Mouse (Mus musculus) kidney, embryonic 15.5 days (tissue): ENCODE results near the gene Hbs1l. TPM values are rescaled to one million over a fixed set of nuclear protein-coding genes. Genes with fewer than 3 reads are reported as not detected.

ENCODE experiments used
- ATAC-seq: fragments of 200-750 bp; cut with Nextera tagmentation; replicated peaks from 2 replicates; pipeline ENCODE4 v1.8.0; 2017; ENCODE audit warnings: moderate TSS enrichment; ENCODE audit not compliant: low FRiP score
- H3K27ac ChIP-seq: fragments of 300-500 bp; sonication (generic); 2 replicates; pipeline ENCODE4 v1.5.1; 2015; ENCODE audit warnings: mild to moderate bottlenecking, inconsistent platforms
- H3K27me3 ChIP-seq: fragments of 300-500 bp; sonication (generic); 2 replicates; pipeline ENCODE4 v1.6.1; 2015; ENCODE audit warnings: inconsistent platforms
- H3K36me3 ChIP-seq: fragments of 300-500 bp; sonication (generic); 2 replicates; pipeline ENCODE4 v1.6.1; 2015; ENCODE audit warnings: inconsistent platforms
- H3K4me1 ChIP-seq: fragments of 300-500 bp; sonication (generic); 2 replicates; pipeline ENCODE4 v1.6.1; 2015; ENCODE audit warnings: inconsistent platforms
- H3K4me2 ChIP-seq: fragments of 300-500 bp; sonication (generic); 2 replicates; pipeline ENCODE4 v1.6.1; 2015; ENCODE audit warnings: moderate library complexity, mild to moderate bottlenecking, inconsistent platforms
- H3K4me3 ChIP-seq: fragments of 300-500 bp; sonication (generic); replicated peaks from 2 replicates; pipeline ENCODE4 v1.5.1; 2015; ENCODE audit warnings: mild to moderate bottlenecking, inconsistent platforms
- H3K9ac ChIP-seq: fragments of 300-500 bp; sonication (generic); 2 replicates; pipeline ENCODE4 v1.6.1; 2015; ENCODE audit warnings: mild to moderate bottlenecking, inconsistent platforms
- H3K9me3 ChIP-seq: fragments of 300-500 bp; sonication (generic); replicated peaks from 2 replicates; pipeline ENCODE4 v1.6.1; 2016; ENCODE audit warnings: inconsistent platforms
- WGBS: fragments of 180-500 bp; shearing (Covaris S2); methylation state at CpG from one replicate; pipeline ENCODE4 v1.1.7; 2015; ENCODE audit warnings: mixed read lengths; 5-methylcytosine and 5-hydroxymethylcytosine counted together
- polyA plus RNA-seq: library from polyadenylated mRNA; unstranded; fragments of >200 nt; fragmentation: Nextera tagmentation; extraction: Ambion mirVana; gene quantifications from 2 replicates; pipeline ENCODE4 v1.2.1, GENCODE M21; 2015

The Hbs1l gene
- polyA plus RNA-seq, 1 experiment from 2014 or later = 94.7 TPM

DNA sequence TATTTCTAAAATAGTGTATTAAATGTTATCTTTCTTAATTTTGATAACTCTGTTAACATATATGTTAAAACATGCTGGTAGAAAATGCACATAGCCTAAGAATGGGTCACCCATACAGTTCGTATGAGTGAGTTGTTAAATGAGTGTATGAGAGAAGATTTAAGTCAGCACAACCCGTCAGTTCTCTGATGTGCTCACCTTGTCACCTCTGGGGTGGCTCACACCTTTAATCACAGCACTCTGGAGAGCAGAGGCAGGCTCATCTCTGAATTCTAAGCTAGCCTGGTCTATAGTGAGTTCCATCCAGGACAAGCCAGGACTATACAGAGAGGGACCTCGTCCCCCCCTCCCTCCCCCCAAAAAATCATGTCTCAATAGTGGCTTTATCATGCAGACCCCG is 22.5 kb downstream of the Hbs1l start:
- H3K9ac ChIP-seq = no peak overlapping the region
- WGBS = 89% methylated on average over 4 of the region's 4 CpGs
- no peaks in the 10 kb centered on the region for H3K27me3 ChIP-seq

DNA sequence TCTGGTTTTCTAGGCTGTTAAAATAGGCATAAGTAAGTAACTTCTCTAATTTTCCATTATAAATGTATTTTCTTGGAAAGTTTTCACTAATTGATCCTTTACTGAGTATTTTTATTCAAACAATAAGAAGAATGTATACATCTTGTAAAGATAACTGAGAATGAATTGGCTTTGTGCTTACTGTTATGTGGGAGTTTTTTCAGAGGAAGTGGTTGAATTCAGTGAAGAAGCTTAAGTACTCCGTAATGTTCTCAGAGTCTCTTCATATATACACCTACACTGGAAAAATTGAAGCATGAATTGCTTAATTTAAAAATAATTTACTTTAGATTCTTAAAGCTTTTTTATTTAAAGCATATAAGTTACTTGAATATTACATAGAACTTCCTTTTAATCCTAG is 23.2 kb downstream of the Hbs1l start:
- H3K9me3 ChIP-seq = no peaks in the 10 kb centered on the region
- peaks cover 21% of the 10 kb centered on the region for H3K36me3 ChIP-seq
- no peak overlapping the region for H3K27ac ChIP-seq
- no peak overlapping the region for H3K4me3 ChIP-seq
- H3K9ac ChIP-seq = no peak overlapping the region
- no peaks in the 10 kb centered on the region for H3K4me1 ChIP-seq
- 95% methylated on average over 1 of the region's 1 CpGs for WGBS
- ATAC-seq = no peak
- no peaks in the 10 kb centered on the region for H3K27me3 ChIP-seq
- no peak overlapping the region for H3K4me2 ChIP-seq

More for the DNA sequence above, 22.5 kb downstream of the Hbs1l start:
- H3K4me1 ChIP-seq = no peaks in the 10 kb centered on the region
- peaks cover 26% of the 10 kb centered on the region for H3K36me3 ChIP-seq
- H3K9me3 ChIP-seq = no peaks in the 10 kb centered on the region
- H3K4me3 ChIP-seq = no peak overlapping the region
- H3K27ac ChIP-seq = no peak overlapping the region
- no peak for ATAC-seq
- H3K4me2 ChIP-seq = no peak overlapping the region

DNA sequence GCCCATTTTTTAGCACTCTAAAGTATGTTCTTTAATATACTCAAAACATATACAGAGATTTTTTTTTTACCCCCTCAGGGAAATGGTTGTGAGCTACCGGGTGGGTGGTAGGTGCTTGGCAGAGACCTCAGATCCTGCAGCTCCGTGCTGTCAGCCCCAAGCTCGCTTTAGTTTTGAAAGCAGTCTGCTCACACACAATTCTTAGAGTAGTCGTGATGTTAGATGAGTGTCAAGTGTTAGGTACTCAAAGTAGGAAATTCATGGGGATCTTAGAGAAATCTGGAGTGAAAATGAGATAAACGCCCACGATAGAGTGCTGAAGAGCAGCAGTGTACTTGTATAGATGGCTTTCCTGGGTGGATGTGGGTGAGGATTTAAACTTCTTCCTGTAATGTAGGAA is 24.8 kb downstream of the Hbs1l start:
- no peaks in the 10 kb centered on the region for H3K27me3 ChIP-seq
- no peaks in the 10 kb centered on the region for H3K9me3 ChIP-seq
- no peak overlapping the region for H3K4me2 ChIP-seq
- no peak overlapping the region for H3K9ac ChIP-seq
- no peak overlapping the region for H3K27ac ChIP-seq
- ATAC-seq = no peak
- no peaks in the 10 kb centered on the region for H3K4me1 ChIP-seq
- WGBS = 89% methylated on average over 6 of the region's 6 CpGs
- peaks cover 18% of the 10 kb centered on the region for H3K36me3 ChIP-seq
- no peak overlapping the region for H3K4me3 ChIP-seq

DNA sequence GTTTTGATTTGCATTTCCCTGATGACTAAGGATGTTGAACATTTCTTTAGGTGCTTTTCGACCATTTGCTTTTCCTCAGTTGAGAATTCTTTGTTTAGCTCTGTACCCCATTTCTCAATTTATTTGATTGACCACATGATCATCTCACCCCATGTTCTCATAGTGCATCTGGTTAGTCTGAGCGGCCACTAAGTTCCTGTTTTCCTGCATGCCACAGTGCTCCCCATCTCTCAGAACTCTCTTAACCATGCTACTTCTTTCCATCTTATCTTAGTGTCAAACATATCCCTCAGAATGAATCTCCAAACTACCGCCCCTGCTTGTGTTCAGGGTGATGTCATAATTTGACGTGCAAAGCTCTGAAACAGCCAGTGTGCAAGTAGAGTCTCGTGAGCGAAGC is 30.6 kb downstream of the Hbs1l start:
- WGBS = 93% methylated on average over 6 of the region's 6 CpGs
- H3K9ac ChIP-seq = no peak overlapping the region
- H3K27me3 ChIP-seq = no peaks in the 10 kb centered on the region
- H3K27ac ChIP-seq = no peak overlapping the region
- H3K4me2 ChIP-seq = no peak overlapping the region
- no peak for ATAC-seq
- peaks cover 15% of the 10 kb centered on the region for H3K36me3 ChIP-seq
- no peaks in the 10 kb centered on the region for H3K4me1 ChIP-seq
- H3K4me3 ChIP-seq = no peak overlapping the region
- no peaks in the 10 kb centered on the region for H3K9me3 ChIP-seq

DNA sequence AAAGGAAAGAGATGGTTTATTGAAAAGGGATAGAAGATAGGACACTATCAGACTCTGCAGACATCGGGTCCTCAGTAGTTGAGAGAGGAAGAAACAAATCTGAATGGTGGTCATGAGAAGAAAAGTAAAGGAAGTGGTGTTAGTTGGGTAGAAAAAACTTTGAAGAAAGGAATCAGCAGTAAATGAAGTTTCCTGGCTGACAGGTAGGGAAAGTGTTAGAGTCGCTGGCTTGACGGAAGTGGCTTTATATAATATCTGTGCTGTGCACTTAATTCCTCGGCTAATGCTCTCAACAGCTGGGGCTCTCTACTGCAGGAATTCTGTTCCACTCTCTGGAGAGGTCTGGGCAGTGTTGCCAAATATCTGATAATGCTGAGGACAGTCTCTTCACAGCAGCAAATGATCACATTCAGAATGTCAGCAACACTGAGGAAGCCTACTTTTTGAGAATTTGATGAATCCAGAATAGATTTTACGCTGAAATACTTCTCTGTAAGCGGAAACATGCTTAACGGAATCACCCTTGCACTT is 31.9 kb downstream of the Hbs1l start:
- Histone ChIP-seq H3K4me3 (no peak overlapping the region), H3K4me2 (no peak overlapping the region), H3K9me3 (no peaks in the 10 kb centered on the region), H3K36me3 (peaks cover 23% of the 10 kb centered on the region), H3K9ac (no peak overlapping the region), H3K4me1 (no peaks in the 10 kb centered on the region), H3K27me3 (no peaks in the 10 kb centered on the region), H3K27ac (no peak overlapping the region)
- no peak for ATAC-seq
- WGBS = 86% methylated on average over 7 of the region's 7 CpGs

DNA sequence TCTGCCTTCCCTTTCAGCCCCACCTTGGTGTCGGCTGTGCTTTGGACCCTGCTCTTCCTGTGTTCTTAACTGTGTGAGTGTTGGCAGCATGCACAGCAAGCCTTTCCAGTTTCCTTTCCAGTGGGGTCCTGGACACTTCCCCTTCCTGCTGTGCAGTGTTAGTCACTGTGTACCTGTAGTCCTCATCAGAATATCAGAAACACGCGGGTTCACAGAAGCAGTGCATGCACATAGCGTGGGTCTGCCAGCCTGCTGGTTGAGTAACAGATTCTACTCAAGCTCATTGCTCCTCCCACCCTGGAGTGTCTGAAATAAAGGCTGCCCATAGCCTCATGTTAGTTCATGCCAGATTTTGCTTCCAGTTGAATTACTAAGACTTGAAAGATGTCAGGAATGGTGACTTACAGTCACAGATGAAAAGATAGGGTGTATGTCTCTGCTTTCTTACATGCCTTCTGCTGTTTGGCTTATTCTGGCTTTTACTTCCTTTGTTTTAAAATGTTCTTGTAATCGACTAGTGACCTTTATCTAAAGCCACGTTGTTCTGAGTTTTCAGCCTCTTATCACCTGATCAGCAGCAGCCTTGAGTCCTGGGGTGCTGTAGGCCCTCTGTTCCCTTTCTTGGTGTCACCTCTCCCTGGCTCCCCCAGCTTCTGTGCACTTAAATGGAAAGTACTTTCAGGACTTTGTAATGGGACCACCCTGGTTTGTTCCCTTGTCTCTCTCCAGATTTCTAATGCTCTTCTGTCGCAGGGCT is 38.7 kb downstream of the Hbs1l start:
- Histone ChIP-seq H3K27ac (no peak overlapping the region), H3K4me2 (no peak overlapping the region), H3K27me3 (no peaks in the 10 kb centered on the region), H3K4me1 (no peaks in the 10 kb centered on the region), H3K36me3 (peaks cover 66% of the 10 kb centered on the region), H3K9me3 (0 out of 2 replicates have a peak, but pooled peaks cover 6% of the 10 kb centered on the region), H3K4me3 (no peak overlapping the region), H3K9ac (no peak overlapping the region)
- 79% methylated on average over 7 of the region's 7 CpGs for WGBS
- ATAC-seq = no peak

DNA sequence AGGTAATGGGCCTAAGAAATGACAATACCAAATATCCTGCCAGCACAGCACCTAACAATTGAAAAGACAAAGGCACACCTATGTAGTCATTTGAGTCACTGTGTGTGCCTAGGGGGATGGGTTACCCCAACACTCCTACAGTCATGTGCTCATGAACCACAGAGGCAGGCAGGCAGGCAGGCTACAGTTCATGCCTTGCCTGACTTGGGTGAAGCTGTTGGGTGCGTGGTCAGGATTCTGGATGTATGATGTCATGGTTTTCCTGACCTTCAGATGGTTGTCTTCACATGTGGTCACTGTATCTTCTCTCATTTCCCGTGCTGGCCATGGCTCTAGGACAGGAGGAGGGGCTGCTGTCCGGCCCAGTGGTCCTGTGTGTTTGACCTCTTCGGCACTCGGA is 39.8 kb downstream of the Hbs1l start:
- no peak for ATAC-seq
- Histone ChIP-seq H3K36me3 (peaks cover 72% of the 10 kb centered on the region), H3K9ac (no peak overlapping the region), H3K9me3 (0 out of 2 replicates have a peak, but pooled peaks cover 6% of the 10 kb centered on the region), H3K27me3 (no peaks in the 10 kb centered on the region), H3K4me2 (no peak overlapping the region), H3K4me3 (no peak overlapping the region), H3K27ac (no peak overlapping the region), H3K4me1 (no peaks in the 10 kb centered on the region)
- 96% methylated on average over 5 of the region's 5 CpGs for WGBS

DNA sequence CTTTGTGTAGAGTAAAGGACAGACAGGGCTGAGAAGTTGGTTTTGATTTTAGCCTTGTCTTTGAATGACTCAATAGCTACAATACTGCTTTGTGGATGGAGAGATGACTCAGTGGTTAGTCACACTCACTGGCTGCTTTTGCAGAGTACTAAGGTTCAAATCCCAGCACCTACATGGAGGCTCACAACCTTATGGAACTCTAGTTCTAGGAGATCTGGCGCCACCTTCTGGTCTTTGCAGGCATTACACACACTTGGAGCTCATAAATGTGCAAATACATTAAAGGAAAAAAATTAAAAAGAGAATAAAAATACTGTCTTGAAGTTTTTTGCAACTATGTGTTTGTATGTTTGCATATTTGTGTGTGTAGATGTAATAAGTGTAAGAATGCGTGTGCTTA is 41.4 kb downstream of the Hbs1l start:
- Histone ChIP-seq H3K27me3 (no peaks in the 10 kb centered on the region), H3K9ac (no peak overlapping the region), H3K4me2 (no peak overlapping the region), H3K36me3 (peaks cover 73% of the 10 kb centered on the region), H3K27ac (no peak overlapping the region), H3K9me3 (0 out of 2 replicates have a peak, but pooled peaks cover 6% of the 10 kb centered on the region), H3K4me1 (no peaks in the 10 kb centered on the region), H3K4me3 (no peak overlapping the region)
- WGBS = 74% methylated on average over 2 of the region's 2 CpGs
- no peak for ATAC-seq

DNA sequence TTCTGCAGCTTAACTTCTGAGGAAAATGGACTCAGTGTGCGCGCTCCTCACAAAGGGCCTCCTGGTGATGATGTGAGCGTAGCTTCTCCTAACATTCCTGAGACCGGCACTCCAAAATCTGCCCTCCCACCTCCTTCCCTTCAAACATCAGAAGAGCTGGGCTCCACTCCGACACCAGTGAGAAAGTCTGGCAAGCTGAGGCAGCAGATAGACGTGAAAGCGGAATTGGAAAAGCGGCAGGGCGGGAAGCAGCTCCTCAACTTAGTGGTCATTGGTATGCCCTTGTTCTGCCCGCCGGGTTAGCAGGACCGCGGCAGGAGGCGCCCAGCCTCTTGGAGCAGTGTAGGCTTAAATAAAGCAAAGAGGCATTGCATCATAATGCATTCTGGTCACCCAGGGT is 45.9 kb downstream of the Hbs1l start:
- no peaks in the 10 kb centered on the region for H3K27me3 ChIP-seq
- H3K9ac ChIP-seq = no peak overlapping the region
- H3K4me3 ChIP-seq = no peak overlapping the region
- peaks cover 75% of the 10 kb centered on the region for H3K36me3 ChIP-seq
- 0 out of 2 replicates have a peak, but pooled peaks cover 5% of the 10 kb centered on the region for H3K9me3 ChIP-seq
- H3K4me2 ChIP-seq = no peak overlapping the region
- H3K4me1 ChIP-seq = no peaks in the 10 kb centered on the region
- H3K27ac ChIP-seq = no peak overlapping the region
- WGBS = 93% methylated on average over 14 of the region's 14 CpGs
- no peak for ATAC-seq

DNA sequence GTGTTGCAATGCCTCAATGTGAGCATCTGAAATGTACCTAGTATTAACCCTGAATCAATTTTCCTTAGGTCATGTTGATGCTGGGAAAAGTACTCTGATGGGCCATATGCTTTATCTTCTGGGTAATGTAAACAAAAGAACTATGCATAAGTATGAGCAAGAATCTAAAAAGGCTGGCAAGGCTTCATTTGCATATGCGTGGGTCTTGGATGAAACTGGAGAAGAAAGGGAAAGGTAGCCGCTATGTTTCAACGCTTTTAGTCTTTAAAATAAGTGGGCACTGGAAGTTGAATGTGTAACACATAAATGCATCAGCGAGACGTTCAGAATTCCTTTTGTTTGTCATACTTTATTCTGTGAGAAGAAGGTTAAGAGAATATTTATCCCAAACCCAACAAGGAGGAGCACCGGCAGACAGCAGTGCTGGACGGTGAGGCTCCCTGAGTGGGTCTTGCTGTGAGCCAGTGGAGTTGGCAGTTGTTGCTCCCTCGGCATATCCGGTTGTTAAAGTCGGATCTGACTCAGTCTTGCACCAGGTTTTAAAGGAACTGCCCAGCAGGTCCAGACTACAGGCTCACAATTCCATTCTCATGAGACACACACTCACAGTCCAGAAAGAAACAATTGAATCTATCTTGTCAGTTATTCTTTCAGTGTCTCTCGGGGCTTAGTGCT is 46.7 kb downstream of the Hbs1l start:
- H3K27ac ChIP-seq = no peak overlapping the region
- H3K27me3 ChIP-seq = no peaks in the 10 kb centered on the region
- WGBS = 89% methylated on average over 11 of the region's 11 CpGs
- ATAC-seq = no peak
- no peak overlapping the region for H3K9ac ChIP-seq
- no peak overlapping the region for H3K4me2 ChIP-seq
- H3K9me3 ChIP-seq = no peaks in the 10 kb centered on the region
- H3K4me1 ChIP-seq = no peaks in the 10 kb centered on the region
- H3K36me3 ChIP-seq = peaks cover 73% of the 10 kb centered on the region
- no peak overlapping the region for H3K4me3 ChIP-seq

DNA sequence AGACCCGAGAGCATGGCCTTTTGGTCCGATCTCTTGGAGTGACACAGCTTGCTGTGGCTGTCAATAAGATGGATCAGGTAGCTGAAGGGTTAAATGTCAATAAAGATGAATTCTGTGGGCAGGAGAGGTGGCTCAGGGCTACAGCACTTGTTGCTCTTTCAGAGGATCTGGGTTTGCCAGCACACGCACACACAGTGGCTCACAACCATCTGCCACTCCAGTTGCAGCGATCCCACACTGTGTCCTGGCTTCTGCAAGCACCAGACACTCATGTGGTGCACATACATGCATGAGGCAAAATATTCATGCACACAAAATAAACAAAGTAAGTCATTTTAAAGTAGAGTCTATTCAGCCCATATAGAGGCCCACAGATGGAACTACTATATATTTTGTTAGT is 51.6 kb downstream of the Hbs1l start:
- Histone ChIP-seq H3K9me3 (no peaks in the 10 kb centered on the region), H3K4me1 (no peaks in the 10 kb centered on the region), H3K9ac (no peak overlapping the region), H3K36me3 (peaks cover 59% of the 10 kb centered on the region), H3K4me2 (no peak overlapping the region), H3K27me3 (no peaks in the 10 kb centered on the region), H3K27ac (no peak overlapping the region), H3K4me3 (no peak overlapping the region)
- WGBS = 95% methylated on average over 4 of the region's 4 CpGs
- no peak for ATAC-seq

DNA sequence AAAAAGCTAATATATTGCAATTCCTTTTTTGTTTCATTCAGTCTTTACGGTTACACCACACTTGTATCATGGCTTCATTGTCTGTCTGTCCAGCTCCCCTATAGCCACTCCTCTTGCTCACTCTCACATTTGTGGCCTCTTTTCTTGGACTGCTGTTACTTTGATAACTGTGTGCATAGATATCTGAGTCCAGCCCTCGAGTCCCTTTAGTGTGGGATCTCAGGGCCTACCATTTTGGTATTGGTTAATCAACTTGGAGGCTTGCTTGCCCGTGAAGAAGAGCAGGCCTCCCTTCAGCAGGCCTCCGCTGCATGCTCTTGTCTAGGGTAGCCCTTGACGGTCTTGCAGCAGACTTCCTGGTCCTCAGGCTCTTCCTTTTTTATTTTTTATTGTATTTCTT is 53.7 kb downstream of the Hbs1l start:
- no peak overlapping the region for H3K27ac ChIP-seq
- no peak overlapping the region for H3K4me3 ChIP-seq
- no peak for ATAC-seq
- H3K27me3 ChIP-seq = no peaks in the 10 kb centered on the region
- peaks cover 68% of the 10 kb centered on the region for H3K36me3 ChIP-seq
- H3K9me3 ChIP-seq = no peaks in the 10 kb centered on the region
- WGBS = 93% methylated on average over 5 of the region's 5 CpGs
- no peak overlapping the region for H3K4me2 ChIP-seq
- no peaks in the 10 kb centered on the region for H3K4me1 ChIP-seq
- H3K9ac ChIP-seq = no peak overlapping the region
